Mouse (Mus musculus) bone marrow, adult 2 months (tissue): ENCODE measurements around the gene 1110032A03Rik. TPM values are rescaled to one million over a fixed set of nuclear protein-coding genes. Genes with fewer than 3 reads are reported as not detected.

Experiments
- H3K27ac ChIP-seq: fragments of 200-500 bp; 2 replicates; pipeline ENCODE4 v1.5.1; 2012; ENCODE audit warnings: low read depth, mild to moderate bottlenecking, control low read depth, inconsistent platforms, low read length; ENCODE audit not compliant: control insufficient read depth, poor library complexity, insufficient read depth
- H3K4me1 ChIP-seq: fragments of 200-500 bp; 2 replicates; pipeline ENCODE4 v1.6.1; 2011; ENCODE audit warnings: low read length; ENCODE audit not compliant: control insufficient read depth, insufficient read depth
- H3K4me3 ChIP-seq: fragments of 200-500 bp; replicated peaks from 2 replicates; pipeline ENCODE3; 2011; ENCODE audit warnings: mild to moderate bottlenecking, low read depth, low read length, control low read depth; ENCODE audit not compliant: control insufficient read depth
- CTCF ChIP-seq: fragments of 200-500 bp; IDR thresholded peaks from 2 replicates; pipeline ENCODE4 v1.5.1; 2011; ENCODE audit warnings: low read length, control low read depth; ENCODE audit not compliant: control insufficient read depth, insufficient read depth
- POLR2A ChIP-seq: fragments of 200-500 bp; IDR thresholded peaks from 2 replicates; pipeline ENCODE4 v1.6.1; 2011; ENCODE audit warnings: low read depth, mild to moderate bottlenecking, control low read depth, low read length, borderline replicate concordance; ENCODE audit not compliant: control insufficient read depth
- WGBS: fragments of 180-500 bp; shearing (Covaris S2); methylation state at CpG from one replicate; pipeline ENCODE4 v1.1.7; 2018; 5-methylcytosine and 5-hydroxymethylcytosine counted together
- polyA plus RNA-seq: library from polyadenylated mRNA; stranded (reverse); fragments of >200 nt; gene quantifications from 2 replicates; pipeline ENCODE4 v1.2.4, GENCODE M21; 2011; ENCODE audit warnings: low replicate concordance; ENCODE audit not compliant: missing spikeins, insufficient read depth, insufficient read length

The 1110032A03Rik gene
- polyA plus RNA-seq, 1 experiment: 32.8 TPM

- 57% methylated on average over 8 of the region's 8 CpGs for whole genome bisulfite sequencing
- Histone ChIP-seq H3K4me3 (no peak overlapping the region), H3K27ac (no peak overlapping the region), H3K4me1 (no peaks in the 10 kb centered on the region)
- TF ChIP-seq POLR2A: no peak
- no peak for TF ChIP-seq CTCF
These were observed 52.8 kb downstream of the 1110032A03Rik start for GRCm38 (mm10) chr9:50722451-50722911.

- TF ChIP-seq POLR2A (no peak), CTCF (no peak)
- WGBS: 73% methylated on average over 12 of the region's 12 CpGs
- H3K4me3 ChIP-seq: no peak overlapping the region
- no peaks in the 10 kb centered on the region for H3K4me1 ChIP-seq
- H3K27ac ChIP-seq: no peak overlapping the region
These were observed 54.3 kb downstream of the 1110032A03Rik start for GRCm38 (mm10) chr9:50721061-50721460.

- Histone ChIP-seq H3K4me3 (no peak overlapping the region), H3K27ac (no peak overlapping the region), H3K4me1 (no peaks in the 10 kb centered on the region)
- TF ChIP-seq POLR2A (no peak), CTCF (no peak)
- WGBS: 70% methylated on average over 4 of the region's 4 CpGs
These were observed 56.4 kb downstream of the 1110032A03Rik start for GRCm38 (mm10) chr9:50718878-50719277.

GRCm38 (mm10) chr9:50714188-50714587 is 61.1 kb downstream of the 1110032A03Rik start:
- H3K4me1 ChIP-seq: peaks cover 2% of the 10 kb centered on the region
- TF ChIP-seq POLR2A (no peak), CTCF (no peak)
- H3K27ac ChIP-seq: no peak overlapping the region
- whole genome bisulfite sequencing: 39% methylated on average over 4 of the region's 4 CpGs
- no peak overlapping the region for H3K4me3 ChIP-seq

Other genes starting within 250 kb of the 1110032A03Rik start
- 14.5 and 35.7 TPM in 2 replicates for gene Pts, start 246.8 kb downstream of the 1110032A03Rik start, polyA plus RNA-seq
- 11.9 and 18.4 TPM in 2 replicates for gene Il18, start 220.7 kb downstream of the 1110032A03Rik start, polyA plus RNA-seq
- 1.1 and 1.9 TPM in 2 replicates for gene Bco2, start 220.3 kb downstream of the 1110032A03Rik start, polyA plus RNA-seq
- not detected in 2 replicates for gene Tex12, start 214.2 kb downstream of the 1110032A03Rik start, polyA plus RNA-seq
- 63.1 and 65.6 TPM in 2 replicates for gene Sdhd, start 171.7 kb downstream of the 1110032A03Rik start, polyA plus RNA-seq
- 41.7 and 54.8 TPM in 2 replicates for gene Timm8b, start 171.6 kb downstream of the 1110032A03Rik start, polyA plus RNA-seq
- gene Pih1d2, start 158.2 kb downstream of the 1110032A03Rik start, polyA plus RNA-seq: 2.5 TPM in 1 of 2 replicates, not detected in the other
- 6.1 and 13.0 TPM in 2 replicates for gene Nkapd1, start 158.1 kb downstream of the 1110032A03Rik start, polyA plus RNA-seq
- 13.0 and 13.8 TPM in 2 replicates for gene Dlat, start 115.7 kb downstream of the 1110032A03Rik start, polyA plus RNA-seq
- gene Dixdc1, start 36.0 kb downstream of the 1110032A03Rik start, polyA plus RNA-seq: 0.29 TPM in 1 of 2 replicates, not detected in the other
- not detected in 2 replicates for gene 2310030G06Rik, start 29.0 kb downstream of the 1110032A03Rik start, polyA plus RNA-seq
- gene Cryab, start 24.2 kb downstream of the 1110032A03Rik start, polyA plus RNA-seq: 6.9 and 10.5 TPM in 2 replicates
- not detected in 2 replicates for gene Hspb2, start 23.2 kb downstream of the 1110032A03Rik start, polyA plus RNA-seq
- 5.5 and 5.7 TPM in 2 replicates for gene Fdxacb1, start 7.3 kb downstream of the 1110032A03Rik start, polyA plus RNA-seq
- gene Alg9, start 501 bp downstream of the 1110032A03Rik start, polyA plus RNA-seq: 9.7 and 10.2 TPM in 2 replicates
- 18.1 and 29.1 TPM in 2 replicates for gene Ppp2r1b, start 69.8 kb upstream of the 1110032A03Rik start, polyA plus RNA-seq
- 11.7 and 17.3 TPM in 2 replicates for gene Sik2, start 233.6 kb upstream of the 1110032A03Rik start, polyA plus RNA-seq